Mouse (Mus musculus) 3T3-L1 (cell line): ENCODE measurements around the gene Tsc2.

Experiments
- DNase-seq: peaks from one replicate; pipeline ENCODE4 v3.0.0-alpha.2; 2015; ENCODE audit warnings: low read depth, low spot score

Gene Tsc2

DNA sequence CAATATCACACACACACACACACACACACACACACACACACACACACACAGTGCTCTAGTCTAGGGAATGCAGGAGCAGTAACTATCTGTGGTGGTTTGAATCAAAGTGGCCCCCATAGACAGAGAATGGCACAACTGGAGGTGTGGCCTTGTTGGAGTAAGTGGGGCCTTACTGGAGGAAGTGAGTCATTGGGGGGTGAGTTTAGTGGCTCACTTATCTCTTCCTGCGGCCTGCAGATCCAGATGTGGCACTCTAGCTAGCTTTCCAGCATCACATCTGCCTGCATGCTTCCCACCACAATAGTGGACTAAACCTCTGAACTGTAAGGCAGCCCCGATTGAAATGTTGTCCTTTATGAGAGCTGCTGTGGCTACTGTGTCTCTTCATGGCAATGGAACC lies 21.7 kb downstream of the Tsc2 start:
- DNase-seq: no peak

DNA sequence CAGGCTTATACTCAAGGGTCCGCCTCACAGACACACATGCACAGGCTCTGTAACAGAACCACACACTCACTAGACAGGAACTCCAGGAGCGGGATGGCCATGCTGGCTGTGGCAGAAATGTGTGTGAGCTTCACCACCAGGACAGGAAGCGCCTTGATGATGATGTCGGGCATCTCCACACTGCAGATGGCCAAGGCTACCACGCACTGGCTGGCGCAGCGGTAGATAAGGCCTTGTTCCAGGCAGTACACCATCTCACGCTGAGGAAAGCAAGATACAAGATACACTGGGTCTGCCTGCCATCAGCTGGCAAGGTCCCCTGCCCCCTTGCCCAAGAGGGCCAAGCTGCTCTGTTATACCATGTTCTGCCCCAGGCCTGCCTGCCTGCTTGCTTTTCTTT lies 23.6 kb downstream of the Tsc2 start:
- no peak for DNase-seq

DNA sequence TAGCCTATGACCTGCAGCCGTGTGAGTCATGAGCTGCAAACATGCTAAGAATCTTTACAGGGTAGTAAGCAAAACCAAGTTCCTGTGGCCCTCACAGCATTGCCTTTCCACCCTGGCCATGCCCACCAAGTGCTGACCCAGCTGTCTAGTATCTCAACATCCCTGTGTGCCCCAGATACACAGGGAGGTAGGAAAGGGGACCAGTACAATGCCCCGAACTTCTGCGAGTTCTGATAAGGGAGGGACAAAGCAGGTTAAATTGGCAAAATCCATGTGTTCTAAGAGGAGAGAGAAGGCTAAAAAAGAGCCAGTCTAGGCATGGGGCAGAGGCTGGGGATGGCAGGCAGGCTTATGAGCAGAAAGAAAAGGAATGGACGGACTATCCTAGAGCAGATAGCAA lies 24.1 kb downstream of the Tsc2 start:
- no peak for DNase-seq

DNA sequence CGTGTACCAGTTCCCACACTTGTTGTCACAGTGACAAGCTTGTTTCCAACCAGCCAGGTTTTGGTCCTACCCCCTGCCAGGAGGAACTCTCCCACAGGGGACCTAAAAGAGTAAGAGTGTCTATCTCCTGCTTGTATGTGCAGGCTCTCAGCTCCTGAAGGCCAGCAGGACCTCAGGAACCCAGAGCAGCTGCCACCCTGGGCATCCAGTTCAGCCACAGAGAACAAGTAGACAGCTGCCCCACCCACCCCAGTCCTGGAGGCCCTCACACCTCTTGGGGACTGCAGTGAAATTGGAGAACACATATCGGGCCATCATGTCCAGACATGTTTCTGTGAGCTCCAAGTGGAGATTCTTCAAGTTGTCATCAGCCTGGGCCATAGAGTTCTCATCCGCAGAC lies 27.9 kb downstream of the Tsc2 start:
- DNase-seq: no peak

DNA sequence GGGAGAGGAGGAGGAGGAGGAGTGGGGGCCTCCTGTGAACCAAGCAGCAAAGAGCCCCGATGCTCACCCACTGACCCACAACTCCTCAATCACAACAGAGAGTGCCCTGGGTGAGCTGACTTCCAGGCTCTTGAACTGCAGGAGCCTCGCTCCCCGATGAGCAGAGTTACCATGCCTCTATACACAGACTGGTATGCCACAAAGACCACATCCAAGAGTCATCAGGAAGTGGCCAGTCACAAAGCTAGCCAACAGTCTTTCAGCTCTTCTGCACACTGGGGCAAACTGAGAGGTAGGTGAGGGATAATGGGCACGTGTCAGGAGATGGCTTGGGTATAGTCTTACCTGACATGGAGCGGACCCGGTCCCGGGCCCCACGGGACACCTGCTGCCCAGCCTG lies 28.5 kb downstream of the Tsc2 start:
- no peak for DNase-seq

DNA sequence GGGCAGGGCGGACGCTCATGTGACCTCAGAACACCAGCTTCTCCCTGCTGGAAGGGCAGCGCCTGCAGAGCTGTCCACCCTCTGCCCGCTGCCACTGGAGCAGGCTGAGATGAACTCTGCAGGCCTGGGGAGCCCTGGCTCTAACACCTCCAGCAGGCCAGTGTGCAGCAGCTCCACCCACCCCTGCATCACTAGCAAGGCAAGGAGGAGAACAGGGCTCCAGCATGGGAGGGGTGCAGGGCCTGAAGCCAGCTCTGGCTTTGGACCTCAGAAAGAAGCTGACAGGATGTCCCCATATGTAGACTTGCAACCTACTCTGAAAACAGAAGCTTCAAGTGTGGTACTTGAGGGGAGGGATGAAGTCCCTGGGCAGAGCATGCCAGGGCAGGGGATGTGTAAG lies 31.9 kb downstream of the Tsc2 start:
- DNase-seq: no peak

DNA sequence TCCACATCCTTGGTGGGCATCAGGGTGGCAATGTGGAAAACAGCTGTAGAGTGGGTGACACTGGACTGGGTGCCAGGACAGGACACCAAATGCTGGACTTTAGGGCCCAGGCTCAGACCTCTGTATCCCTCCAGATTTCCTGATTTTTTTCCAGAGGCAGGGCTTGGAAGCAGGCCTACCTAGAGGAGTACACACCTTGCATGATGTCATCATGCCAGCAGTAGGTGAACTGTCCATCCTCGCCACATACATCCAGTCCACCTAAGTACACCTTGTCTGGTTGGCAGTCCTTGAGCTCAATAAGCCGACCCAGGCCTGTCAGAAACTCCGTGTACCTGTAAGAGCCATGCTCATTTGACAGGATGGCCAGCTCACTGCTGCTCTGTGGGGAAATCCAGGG lies 34.4 kb downstream of the Tsc2 start:
- no peak for DNase-seq

DNA sequence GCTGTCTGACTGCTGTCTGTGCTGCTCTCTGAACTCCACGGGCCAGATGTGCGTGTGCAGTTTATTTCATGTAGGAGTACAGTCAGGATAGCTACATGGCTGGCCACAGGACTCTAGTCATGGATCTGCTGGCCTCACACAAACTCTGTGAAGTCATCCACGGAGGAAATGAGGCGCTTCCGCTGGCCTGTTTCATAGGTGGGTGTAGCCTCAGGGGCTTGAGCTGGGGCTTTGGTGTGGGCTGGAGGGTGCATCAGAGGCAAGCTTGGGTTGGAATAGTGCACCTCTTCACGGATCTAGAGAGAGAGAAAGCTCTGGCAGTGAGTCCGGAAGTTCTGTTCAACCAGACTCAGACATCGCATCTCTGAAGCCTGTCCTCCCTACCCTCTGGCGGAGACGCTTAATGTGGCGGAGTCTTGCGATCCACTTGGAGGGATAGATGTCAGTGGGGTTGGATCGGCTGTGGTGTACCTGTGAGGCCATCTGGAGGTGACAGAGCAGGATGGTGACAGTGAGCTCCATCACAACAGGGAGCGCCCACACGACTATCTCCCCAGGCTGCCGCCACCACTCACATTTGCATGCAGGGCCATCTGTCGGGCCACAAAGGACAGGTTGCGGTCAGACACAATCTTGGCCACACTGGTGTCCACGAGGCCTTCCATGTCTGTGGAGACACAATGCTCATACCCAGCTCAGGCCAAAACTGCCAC lies 35.8 kb downstream of the Tsc2 start:
- DNase-seq: no peak

DNA sequence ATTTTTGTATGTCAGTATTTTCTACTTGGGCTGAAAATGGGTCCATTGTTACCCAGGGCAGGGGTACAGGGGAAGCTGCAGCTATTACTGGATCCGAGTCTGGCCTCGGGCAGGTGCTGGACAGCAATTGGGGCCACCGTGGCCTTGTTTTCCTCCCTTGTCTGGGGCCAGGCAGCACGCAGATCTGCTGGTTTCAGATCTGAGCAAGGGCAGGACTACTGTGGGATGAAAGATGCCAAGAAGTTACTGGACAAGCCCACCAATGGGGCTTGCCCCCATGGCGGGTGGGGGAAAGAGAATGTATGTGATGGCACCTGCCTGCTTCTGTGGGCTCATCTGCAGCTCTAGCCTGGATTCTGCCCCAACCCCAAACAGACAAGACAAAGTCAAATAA lies 36.4 kb downstream of the Tsc2 start:
- DNase-seq: no peak

DNA sequence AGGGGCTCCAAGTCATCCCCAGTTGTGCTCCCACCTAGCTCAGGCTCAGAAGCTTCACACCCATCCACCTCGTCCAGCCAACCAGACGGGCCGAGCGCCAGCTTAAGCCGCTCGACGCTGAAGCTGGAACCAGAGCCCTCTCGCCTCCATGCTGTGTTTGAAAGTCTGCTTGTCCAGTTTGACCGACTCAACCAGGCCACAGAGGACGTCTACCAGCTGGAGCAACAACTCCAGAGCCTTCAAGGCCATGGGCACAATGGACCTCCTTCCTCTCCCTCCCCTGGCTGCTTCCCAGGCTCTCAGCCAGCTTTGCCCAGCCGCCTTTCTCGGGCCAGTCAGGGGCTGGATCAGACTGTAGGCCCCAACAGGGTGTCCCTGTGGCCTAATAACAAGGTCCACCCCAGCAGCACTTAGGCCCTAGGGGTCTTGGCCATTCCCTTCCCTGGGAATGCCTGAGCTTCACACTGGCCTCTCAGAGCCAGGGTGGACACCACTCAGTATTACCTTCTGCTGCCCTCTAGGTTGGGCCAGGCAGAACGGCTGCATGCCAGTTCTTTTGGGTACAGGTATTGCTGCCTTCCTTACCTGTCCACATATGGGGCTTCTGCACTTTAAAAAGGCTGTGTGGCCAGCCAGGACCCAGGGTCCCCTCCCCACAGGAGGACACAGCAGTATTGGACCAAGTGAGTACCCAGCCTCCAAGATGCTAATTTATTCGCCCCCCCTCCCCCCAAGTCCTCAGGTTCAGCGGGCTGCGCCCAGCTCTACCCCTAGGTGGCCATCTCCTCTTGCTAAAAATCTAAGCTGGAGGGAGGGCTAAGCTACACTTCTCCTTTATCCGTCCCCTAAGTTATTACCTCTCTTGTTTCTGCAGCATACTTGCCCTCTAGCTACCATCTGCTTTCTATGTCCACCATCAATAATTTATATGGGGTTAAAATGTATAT lies 37.0 kb downstream of the Tsc2 start:
- DNase-seq: peak; percentile 24

DNA sequence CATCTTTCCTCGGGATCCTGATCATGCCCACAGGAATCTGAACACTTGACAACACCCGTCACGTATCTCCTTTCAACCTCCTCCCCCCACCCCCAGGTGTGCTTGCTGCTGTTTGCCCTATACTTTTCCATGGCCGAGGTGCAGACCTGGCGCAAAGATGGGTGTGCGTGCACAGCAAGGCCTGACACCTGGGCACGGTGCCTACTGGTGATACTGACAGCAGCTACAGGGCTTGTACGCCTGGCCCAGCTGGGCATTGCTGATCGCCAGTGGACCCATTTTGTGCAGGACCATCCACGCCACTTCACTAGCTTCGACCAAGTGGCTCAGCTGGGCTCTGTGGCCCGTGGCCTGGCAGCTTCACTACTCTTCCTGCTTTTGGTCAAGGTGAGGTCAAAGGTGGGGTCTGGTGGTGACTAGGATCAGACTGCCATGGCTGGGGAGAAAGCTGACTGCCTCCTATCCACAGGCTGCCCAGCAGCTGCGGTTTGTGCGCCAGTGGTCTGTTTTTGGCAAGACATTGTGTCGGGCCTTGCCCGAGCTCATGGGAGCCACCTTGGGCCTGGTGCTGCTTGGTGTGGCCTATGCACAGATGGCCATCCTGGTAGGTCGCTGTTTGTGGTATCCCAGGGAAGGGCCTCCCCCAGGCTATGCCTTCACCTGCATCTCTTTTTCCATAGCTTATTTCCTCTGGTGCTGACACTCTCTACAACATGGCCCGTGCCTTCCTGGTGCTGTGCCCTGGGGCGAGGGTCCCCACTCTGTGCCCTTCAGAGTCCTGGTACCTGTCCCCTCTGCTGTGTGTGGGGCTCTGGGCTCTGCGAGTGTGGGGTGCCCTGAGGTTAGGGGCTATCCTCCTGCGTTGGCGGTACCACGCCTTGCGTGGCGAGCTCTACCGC lies 38.2 kb downstream of the Tsc2 start:
- DNase-seq: no peak

DNA sequence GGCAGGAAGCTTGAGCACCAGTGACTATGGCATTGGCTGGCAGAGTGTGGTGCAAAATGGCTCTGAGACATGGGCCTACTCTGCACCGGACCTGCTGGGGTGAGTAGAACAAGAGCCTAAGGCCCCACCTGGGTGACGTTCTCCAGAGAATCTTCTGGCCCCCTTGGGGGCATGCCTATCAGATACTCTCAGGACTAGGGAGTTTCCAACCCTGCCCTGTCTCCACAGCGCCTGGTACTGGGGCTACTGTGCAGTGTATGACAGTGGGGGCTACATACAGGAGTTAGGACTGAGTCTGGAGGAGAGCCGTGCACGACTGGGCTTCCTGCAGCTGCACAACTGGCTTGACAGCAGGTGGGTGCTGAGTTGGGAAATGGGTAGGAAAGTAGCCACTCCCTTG lies 39.2 kb downstream of the Tsc2 start:
- DNase-seq: no peak

DNA sequence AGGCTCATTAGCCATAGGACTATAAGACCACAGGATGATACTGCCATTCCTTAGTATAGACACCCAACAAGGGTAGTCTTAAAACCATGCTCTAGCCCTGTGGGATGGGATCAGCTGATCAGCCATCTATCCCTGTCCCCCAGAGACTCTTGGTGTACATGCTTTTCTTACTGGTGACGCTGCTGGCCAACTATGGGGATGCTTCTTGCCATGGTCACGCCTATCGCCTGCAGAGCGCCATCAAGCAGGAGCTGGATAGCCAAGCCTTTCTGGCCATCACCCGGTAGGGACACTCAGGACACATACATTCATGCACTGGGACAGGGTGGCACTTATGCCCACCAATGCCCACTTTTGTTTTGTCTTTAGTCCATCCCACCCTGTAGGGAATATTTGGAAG lies 40.7 kb downstream of the Tsc2 start:
- DNase-seq: no peak

DNA sequence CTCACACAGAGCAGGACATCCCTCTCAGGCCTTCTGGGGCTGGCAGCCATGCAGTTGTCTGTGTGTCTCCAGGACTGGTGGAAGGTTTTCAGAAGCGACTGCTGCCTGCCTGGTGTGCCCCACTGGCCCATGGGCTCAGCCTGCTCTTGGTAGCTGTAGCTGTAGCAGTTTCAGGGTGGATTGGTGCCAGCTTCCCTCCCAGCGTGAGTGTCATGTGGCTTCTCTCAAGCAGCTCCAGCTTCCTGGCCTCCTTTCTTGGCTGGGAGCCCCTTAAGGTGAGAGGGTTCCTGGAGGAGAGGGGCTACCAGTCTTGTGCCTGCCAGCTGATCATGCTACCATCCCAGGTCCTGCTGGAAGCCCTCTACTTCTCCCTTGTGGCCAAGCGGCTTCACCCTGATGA lies 41.5 kb downstream of the Tsc2 start:
- no peak for DNase-seq

DNA sequence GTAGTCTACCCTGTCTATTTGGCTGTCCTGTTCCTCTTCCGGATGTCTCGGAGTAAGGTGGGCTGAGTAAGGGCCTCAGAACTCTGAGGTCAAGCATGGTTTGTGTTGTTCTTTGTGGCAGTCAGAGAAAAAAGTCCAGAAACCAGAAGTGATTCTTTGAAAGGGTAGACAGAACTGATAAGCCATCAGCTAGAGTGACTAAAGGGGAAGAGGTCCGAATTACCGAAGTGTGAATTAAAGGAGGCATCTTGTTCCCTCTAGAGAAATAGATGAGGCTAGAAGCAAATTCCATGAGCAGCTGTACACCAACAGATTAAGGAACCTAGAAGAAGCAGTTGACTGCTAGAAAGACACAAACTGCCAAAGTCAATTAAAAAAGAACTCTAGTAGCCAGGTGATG lies 45.9 kb downstream of the Tsc2 start:
- no peak for DNase-seq

DNA sequence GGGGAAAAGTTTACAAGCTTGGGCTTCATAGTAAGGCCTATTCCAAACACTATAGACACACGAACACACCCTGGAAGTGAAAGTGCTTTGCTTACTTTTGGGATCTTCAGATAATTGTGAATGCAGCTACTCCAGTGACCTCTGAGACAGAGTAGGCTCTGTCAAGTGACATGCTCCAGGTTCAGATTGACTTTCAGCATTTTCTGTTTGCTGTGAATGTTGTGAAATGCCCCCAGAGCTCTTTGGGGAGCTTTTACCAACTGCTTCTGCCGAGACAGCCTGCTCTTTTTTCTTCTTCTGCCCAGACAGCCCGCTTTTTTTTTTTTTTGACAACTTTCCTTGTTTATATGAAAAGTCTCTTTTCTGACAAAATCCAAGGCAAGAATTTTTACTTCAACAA lies 47.9 kb downstream of the Tsc2 start:
- no peak for DNase-seq

DNA sequence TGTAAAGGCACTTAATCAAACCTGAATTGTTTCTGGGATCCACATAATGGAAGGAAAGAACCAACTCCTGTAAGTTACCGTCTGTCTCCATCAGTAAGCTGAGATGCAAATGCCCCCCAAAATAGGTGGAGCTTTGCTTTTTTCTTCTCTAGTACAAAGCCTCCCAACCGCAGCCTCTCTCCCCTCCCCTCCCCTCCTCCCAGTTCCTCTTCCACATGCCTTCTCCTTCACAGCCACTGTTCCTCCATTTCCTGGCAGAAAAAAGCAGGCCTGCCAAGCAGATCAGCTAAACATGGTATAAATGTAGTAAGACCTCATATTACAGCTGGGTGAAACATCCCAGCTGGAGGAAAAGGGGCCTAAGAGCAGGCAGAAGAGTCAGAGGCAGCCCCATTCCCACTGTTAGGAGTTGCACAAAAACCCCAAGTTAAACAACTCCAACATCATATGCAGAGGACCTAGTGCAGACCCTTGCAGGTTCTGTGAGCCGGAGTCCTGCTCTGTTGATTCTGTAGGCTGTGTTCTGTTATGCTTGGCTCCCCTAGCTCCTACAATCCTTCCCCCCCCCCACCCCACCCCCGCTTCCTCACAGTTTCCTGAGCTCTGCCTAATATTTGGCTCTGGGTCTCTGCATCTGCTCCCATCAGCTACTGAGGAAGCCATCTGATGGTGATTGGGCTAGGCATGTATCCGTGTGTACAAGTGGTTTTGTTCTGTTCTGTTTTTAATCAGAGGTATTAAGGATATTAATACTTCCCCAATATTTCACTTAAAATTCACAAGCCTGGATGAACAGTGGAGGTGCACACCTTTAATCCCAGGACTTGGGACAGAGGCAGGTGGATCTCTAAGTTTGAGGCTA lies 48.6 kb downstream of the Tsc2 start:
- no peak for DNase-seq

DNA sequence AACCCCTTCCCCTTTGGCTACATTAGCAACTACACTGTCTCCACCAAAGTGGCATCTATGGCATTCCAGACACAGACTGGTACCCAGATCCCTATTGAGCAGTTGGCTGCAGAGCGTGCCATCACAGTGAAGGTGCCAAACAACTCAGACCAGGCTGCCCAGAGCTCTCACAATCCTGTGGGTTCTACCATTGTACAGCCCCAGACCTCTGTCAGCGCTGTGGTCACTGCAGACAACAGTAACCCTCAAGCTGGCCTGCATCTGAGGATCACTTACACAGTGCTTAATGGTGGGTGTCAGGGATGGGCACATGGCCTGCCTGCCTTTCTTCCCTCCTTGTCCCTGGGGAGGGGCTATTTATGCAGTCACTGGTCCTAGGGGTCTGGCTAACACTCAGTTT lies 52.1 kb downstream of the Tsc2 start:
- no peak for DNase-seq

DNA sequence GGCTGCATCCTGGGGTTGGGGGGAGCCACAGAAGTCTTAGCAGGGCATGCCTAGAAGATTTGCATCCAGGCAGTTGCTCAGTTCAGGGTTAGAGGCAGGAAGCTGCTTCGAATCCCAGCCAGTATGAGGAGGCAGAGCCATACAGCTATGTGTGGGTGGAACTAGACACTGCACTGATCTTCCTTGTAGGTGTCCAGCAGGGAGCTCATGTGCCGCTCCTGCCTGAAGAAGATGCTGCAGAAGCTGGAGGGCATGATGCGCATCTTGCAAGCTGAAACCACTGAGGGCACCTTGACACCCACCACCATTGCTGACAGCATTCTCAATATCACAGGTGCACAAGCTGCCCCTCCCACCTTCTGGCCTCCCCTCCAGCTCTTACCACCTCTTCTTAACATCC lies 52.9 kb downstream of the Tsc2 start:
- DNase-seq: no peak

DNA sequence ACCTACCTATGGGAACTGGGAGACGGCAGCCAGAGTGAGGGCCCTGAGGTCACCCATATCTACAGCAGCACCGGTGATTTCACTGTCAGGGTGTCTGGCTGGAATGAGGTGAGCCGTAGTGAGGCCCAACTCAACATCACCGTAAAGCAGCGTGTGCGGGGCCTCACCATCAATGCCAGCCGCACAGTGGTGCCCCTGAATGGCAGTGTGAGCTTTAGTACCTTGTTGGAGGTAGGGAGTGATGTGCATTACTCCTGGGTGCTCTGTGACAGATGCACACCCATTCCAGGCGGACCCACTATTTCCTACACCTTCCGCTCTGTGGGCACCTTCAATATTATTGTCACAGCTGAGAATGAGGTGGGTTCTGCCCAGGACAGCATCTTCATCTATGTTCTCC lies 58.6 kb downstream of the Tsc2 start:
- no peak for DNase-seq

DNA sequence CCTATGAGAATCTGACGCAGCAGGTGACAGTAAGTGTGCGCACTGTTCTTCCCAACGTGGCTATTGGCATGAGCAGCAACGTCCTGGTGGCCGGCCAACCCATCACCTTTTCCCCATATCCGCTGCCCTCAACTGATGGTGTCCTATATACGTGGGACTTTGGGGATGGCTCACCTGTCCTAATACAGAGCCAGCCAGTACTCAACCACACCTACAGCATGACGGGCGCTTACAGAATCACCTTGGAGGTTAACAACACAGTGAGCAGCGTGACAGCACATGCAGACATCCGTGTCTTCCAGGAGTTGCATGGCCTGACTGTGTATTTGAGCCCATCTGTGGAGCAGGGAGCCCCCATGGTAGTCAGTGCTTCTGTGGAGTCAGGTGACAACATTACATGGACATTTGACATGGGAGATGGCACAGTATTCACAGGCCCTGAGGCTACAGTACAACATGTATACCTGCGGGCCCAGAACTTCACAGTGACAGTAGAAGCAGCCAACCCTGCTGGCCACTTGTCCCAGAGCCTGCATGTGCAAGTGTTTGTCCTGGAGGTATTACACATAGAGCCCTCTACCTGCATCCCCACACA lies 59.7 kb downstream of the Tsc2 start:
- no peak for DNase-seq
